Mouse (Mus musculus): Measurements from ENCODE around the gene Zfp688. TPM values are rescaled to one million over a fixed set of nuclear protein-coding genes. Genes with fewer than 3 reads are reported as not detected.
A peak's percentile ranks its signal among the peaks of the same experiment; 100 is the strongest.

The Zfp688 gene
- polyA plus RNA-seq, 1 experiment from 2014 or later = 12.0 TPM

DNA sequence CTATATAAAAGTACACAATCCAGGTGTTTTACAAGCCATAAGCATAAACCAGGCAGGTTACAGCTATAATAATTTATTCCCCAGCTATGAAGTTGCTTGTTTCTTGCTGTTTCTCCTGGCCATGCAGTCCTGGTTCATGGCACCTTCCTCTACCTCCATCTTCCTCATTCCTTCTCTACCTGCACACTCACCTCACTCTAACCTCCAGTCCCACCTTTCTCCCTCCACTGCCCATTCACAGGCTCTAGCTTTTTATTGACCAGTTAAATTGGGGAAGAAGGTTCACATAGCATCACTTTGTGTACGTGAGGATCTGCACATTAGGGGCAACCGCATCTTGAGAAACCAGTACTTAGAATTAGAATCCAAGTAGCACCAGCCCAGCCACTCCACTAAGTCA is 31.2 kb upstream of the Zfp688 start:
- Histone ChIP-seq H3K4me2 (no peak overlapping the region), H3K36me3 (peaks cover 28% of the 10 kb centered on the region), H3K4me1 (replicated peaks) (peaks cover 30% of the 10 kb centered on the region), H3K9ac (no peak overlapping the region), H3K4me3 (no peak overlapping the region), H3K27me3 (no peaks in the 10 kb centered on the region), H3K27ac (no peak overlapping the region), H3K9me3 (replicated peaks) (no peaks in the 10 kb centered on the region)
- no peak for ATAC-seq (replicated peaks; ENCODE audit: insufficient number of reproducible peaks, insufficient read depth, low FRiP score, low read depth)
- WGBS = 96% methylated on average over 2 of the region's 2 CpGs

DNA sequence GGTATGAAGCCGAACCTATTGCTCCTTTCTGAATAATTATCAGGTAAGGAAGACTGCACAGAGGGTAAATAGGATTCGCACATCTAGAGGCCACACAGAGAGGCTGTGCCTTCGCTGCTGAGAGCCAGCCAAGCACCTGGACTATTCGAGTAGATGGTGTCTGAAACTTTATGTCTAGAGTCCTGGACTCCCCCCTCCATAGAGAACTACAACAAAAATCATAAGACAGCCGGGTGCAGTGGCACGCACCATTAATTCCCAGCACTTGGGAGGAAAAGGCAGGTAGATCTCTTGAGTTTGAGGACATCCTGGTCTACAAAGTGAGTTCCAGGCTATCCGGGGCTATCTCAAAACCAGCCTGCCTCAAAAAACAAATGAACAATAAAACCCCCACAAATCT is 28.1 kb upstream of the Zfp688 start:
- WGBS = 81% methylated on average over 7 of the region's 7 CpGs
- H3K27me3 ChIP-seq = no peaks in the 10 kb centered on the region
- H3K9me3 ChIP-seq (replicated peaks) = no peaks in the 10 kb centered on the region
- H3K36me3 ChIP-seq = peaks cover 9% of the 10 kb centered on the region
- peak overlapping the region; percentile 35; the same call in 1 of the 2 replicates for H3K9ac ChIP-seq
- H3K27ac ChIP-seq = no peak overlapping the region
- ATAC-seq (replicated peaks; ENCODE audit: insufficient number of reproducible peaks, insufficient read depth, low FRiP score, low read depth) = no peak
- peak overlapping the region; percentile 67 for H3K4me3 ChIP-seq
- peak overlapping the region; percentile 74 for H3K4me2 ChIP-seq
- peaks cover 35% of the 10 kb centered on the region for H3K4me1 ChIP-seq (replicated peaks)

GRCm38 (mm10) chr7:127448521-127449300 is 26.8 kb upstream of the Zfp688 start, which contains the start of gene Zfp689:
Gene Zfp689, minus strand, starts transcription at chr7:127449158.
- H3K4me2 ChIP-seq = peak within 1 kb of the TSS; percentile 74
- no peaks in the 10 kb centered on the region for H3K27me3 ChIP-seq
- peak within 1 kb of the TSS; percentile 67 for H3K4me3 ChIP-seq
- H3K9me3 ChIP-seq (replicated peaks) = no peaks in the 10 kb centered on the region
- ATAC-seq (replicated peaks; ENCODE audit: insufficient number of reproducible peaks, insufficient read depth, low FRiP score, low read depth) = peak; percentile 88
- peak within 1 kb of the TSS; percentile 93 for H3K27ac ChIP-seq
- H3K36me3 ChIP-seq = peaks cover 17% of the 10 kb centered on the region
- H3K4me1 ChIP-seq (replicated peaks) = peaks cover 35% of the 10 kb centered on the region
- peak within 1 kb of the TSS; percentile 79 for H3K9ac ChIP-seq
- under 1% methylated on average over 54 of the region's 54 CpGs for WGBS

DNA sequence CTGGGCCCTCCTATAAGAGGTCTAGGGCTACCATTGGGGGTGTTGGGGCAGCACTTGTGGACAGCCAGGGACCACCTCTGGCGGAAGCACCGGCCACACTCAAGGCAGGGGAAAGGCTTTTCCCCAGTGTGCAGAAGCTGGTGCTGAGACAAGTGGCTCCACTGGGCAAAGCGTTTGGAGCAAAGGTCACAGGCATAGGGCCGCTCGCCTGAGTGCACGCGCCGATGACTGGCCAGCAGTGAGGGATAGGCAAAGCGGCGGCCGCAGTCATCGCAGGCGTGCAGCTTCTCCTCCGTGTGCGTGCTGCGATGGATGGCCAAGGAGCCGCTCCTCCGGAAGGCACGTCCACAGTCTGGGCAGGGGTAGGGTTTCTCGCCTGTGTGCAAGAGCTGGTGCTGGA is 22.1 kb upstream of the Zfp688 start:
- no peaks in the 10 kb centered on the region for H3K9me3 ChIP-seq (replicated peaks)
- no peak overlapping the region for H3K4me3 ChIP-seq
- 0 out of 2 replicates have a peak, but pooled peaks cover 5% of the 10 kb centered on the region for H3K4me1 ChIP-seq (replicated peaks)
- no peak overlapping the region for H3K27ac ChIP-seq
- 88% methylated on average over 20 of the region's 20 CpGs for WGBS
- ATAC-seq (replicated peaks; ENCODE audit: insufficient number of reproducible peaks, insufficient read depth, low FRiP score, low read depth) = no peak
- H3K36me3 ChIP-seq = peaks cover 28% of the 10 kb centered on the region
- no peak overlapping the region for H3K4me2 ChIP-seq
- H3K27me3 ChIP-seq = no peaks in the 10 kb centered on the region
- no peak overlapping the region for H3K9ac ChIP-seq

GRCm38 (mm10) chr7:127437724-127438123 is 15.9 kb upstream of the Zfp688 start:
- Histone ChIP-seq H3K27me3 (no peaks in the 10 kb centered on the region), H3K36me3 (peaks cover 4% of the 10 kb centered on the region; the same call in 1 of the 2 replicates), H3K9me3 (replicated peaks) (0 out of 2 replicates have a peak, but pooled peaks cover 7% of the 10 kb centered on the region), H3K4me2 (no peak overlapping the region), H3K4me3 (no peak overlapping the region), H3K9ac (no peak overlapping the region), H3K4me1 (replicated peaks) (no peaks in the 10 kb centered on the region), H3K27ac (no peak overlapping the region)
- ATAC-seq (replicated peaks; ENCODE audit: insufficient number of reproducible peaks, insufficient read depth, low FRiP score, low read depth) = no peak
- WGBS = 86% methylated on average over 3 of the region's 3 CpGs

GRCm38 (mm10) chr7:127435206-127435605 is 13.3 kb upstream of the Zfp688 start:
- no peak for ATAC-seq (replicated peaks; ENCODE audit: insufficient number of reproducible peaks, insufficient read depth, low FRiP score, low read depth)
- H3K4me1 ChIP-seq (replicated peaks) = no peaks in the 10 kb centered on the region
- no peaks in the 10 kb centered on the region for H3K27me3 ChIP-seq
- no peak overlapping the region for H3K9ac ChIP-seq
- no peak overlapping the region for H3K27ac ChIP-seq
- 87% methylated on average over 4 of the region's 4 CpGs for WGBS
- H3K4me3 ChIP-seq = no peak overlapping the region
- no peaks in the 10 kb centered on the region for H3K36me3 ChIP-seq
- 0 out of 2 replicates have a peak, but pooled peaks cover 7% of the 10 kb centered on the region for H3K9me3 ChIP-seq (replicated peaks)
- no peak overlapping the region for H3K4me2 ChIP-seq

GRCm38 (mm10) chr7:127426354-127426753 is 4.5 kb upstream of the Zfp688 start:
- H3K27ac ChIP-seq = no peak overlapping the region
- H3K9me3 ChIP-seq (replicated peaks) = no peaks in the 10 kb centered on the region
- H3K4me1 ChIP-seq (replicated peaks) = peaks cover 7% of the 10 kb centered on the region
- no peak overlapping the region for H3K4me3 ChIP-seq
- H3K27me3 ChIP-seq = peaks cover 10% of the 10 kb centered on the region
- ATAC-seq (replicated peaks; ENCODE audit: insufficient number of reproducible peaks, insufficient read depth, low FRiP score, low read depth) = no peak
- H3K4me2 ChIP-seq = no peak overlapping the region
- no peaks in the 10 kb centered on the region for H3K36me3 ChIP-seq
- WGBS = 52% methylated on average over 3 of the region's 3 CpGs
- no peak overlapping the region for H3K9ac ChIP-seq

DNA sequence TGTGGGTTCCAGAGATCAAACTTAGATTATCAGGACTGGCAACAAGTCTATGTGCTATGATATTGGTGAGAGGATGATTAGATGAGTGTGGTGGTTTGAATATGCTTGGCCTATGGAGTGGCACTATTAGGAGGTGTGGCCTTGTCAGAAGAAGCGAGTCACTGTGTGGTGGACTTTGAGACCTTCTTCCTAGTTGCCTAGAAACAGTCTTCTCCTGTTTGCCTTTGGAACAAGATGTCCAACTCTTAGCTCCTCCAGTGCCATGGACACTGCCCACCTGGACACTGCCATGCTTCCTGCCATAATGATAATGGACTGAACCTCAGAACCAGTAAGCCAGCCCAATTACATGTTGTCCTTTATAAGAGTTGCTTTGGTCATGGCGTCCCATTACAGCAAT is 4.0 kb upstream of the Zfp688 start:
- Histone ChIP-seq H3K4me3 (no peak overlapping the region), H3K27ac (no peak overlapping the region), H3K4me2 (no peak overlapping the region), H3K9me3 (replicated peaks) (no peaks in the 10 kb centered on the region), H3K27me3 (peaks cover 10% of the 10 kb centered on the region), H3K36me3 (no peaks in the 10 kb centered on the region), H3K4me1 (replicated peaks) (peaks cover 11% of the 10 kb centered on the region), H3K9ac (no peak overlapping the region)
- 78% methylated on average over 2 of the region's 2 CpGs for WGBS
- ATAC-seq (replicated peaks; ENCODE audit: insufficient number of reproducible peaks, insufficient read depth, low FRiP score, low read depth) = no peak

- peaks cover 14% of the 10 kb centered on the region for H3K4me1 ChIP-seq (replicated peaks)
- H3K4me3 ChIP-seq = no peak overlapping the region
- no peaks in the 10 kb centered on the region for H3K36me3 ChIP-seq
- no peak overlapping the region for H3K27ac ChIP-seq
- no peaks in the 10 kb centered on the region for H3K9me3 ChIP-seq (replicated peaks)
- no peak overlapping the region for H3K4me2 ChIP-seq
- no peak for ATAC-seq (replicated peaks; ENCODE audit: insufficient number of reproducible peaks, insufficient read depth, low FRiP score, low read depth)
- no peak overlapping the region for H3K9ac ChIP-seq
- WGBS = 94% methylated on average over 3 of the region's 3 CpGs
- H3K27me3 ChIP-seq = peaks cover 10% of the 10 kb centered on the region
Measured at GRCm38 (mm10) chr7:127425291-127425690, 3.4 kb upstream of the Zfp688 start.

DNA sequence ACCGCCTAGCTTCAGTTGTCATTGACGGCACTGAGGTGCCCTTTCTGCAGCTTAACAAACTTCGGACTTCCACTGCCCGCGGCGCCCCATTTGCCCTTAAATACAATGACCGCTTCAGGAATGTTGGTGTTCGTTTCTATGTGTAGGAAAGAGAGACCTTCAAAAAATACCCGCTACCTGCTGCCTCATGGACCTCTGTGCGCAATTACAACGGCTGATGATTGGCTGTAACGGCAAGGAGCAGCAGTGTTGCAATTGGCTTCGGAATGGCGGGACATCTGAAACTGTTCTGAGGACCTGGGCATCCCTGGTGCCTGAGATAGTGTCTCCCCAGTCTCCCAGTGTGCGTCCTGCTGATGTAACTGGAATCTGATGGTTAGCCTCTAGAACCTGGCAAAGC is 379 bp upstream of the Zfp688 start:
- WGBS = under 1% methylated on average over 15 of the region's 15 CpGs
- peak overlapping the region; percentile 89 for H3K4me2 ChIP-seq
- no peak for ATAC-seq (replicated peaks; ENCODE audit: insufficient number of reproducible peaks, insufficient read depth, low FRiP score, low read depth)
- no peaks in the 10 kb centered on the region for H3K9me3 ChIP-seq (replicated peaks)
- peaks cover 14% of the 10 kb centered on the region for H3K4me1 ChIP-seq (replicated peaks)
- H3K36me3 ChIP-seq = peaks cover 13% of the 10 kb centered on the region; the same call in 1 of the 2 replicates
- no peak overlapping the region for H3K27ac ChIP-seq
- H3K4me3 ChIP-seq = peak overlapping the region; percentile 85
- peak overlapping the region; percentile 89; the same call in 1 of the 2 replicates for H3K9ac ChIP-seq
- peaks cover 10% of the 10 kb centered on the region for H3K27me3 ChIP-seq

DNA sequence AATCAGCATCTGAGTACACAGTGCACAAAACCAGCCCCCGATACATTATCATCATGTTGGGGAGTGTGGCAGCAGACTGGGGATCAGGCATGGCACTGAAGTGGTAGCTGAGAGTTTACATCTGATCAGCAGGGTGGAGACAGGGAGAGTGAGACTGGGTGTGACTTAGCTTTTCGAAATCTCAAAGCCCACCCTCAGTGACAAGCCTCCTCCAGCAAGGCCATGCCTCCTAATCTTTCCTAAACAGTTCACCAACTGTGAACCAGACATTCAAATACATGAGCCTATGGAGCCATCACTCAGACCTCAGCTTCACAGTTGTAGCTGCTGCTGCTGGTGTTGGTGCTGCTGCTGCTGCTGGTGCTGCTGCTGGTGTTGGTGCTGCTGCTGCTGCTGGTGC is 10.4 kb downstream of the Zfp688 start:
- Histone ChIP-seq H3K27ac (no peak overlapping the region), H3K9ac (no peak overlapping the region), H3K4me3 (no peak overlapping the region), H3K4me2 (no peak overlapping the region), H3K27me3 (no peaks in the 10 kb centered on the region), H3K36me3 (no peaks in the 10 kb centered on the region), H3K4me1 (replicated peaks) (0 out of 2 replicates have a peak, but pooled peaks cover 2% of the 10 kb centered on the region), H3K9me3 (replicated peaks) (no peaks in the 10 kb centered on the region)
- ATAC-seq (replicated peaks; ENCODE audit: insufficient number of reproducible peaks, insufficient read depth, low FRiP score, low read depth) = no peak
- 69% methylated on average over 2 of the region's 2 CpGs for WGBS
